Mouse (Mus musculus): ENCODE measurements around the gene Sult1a1. TPM values are rescaled to one million over a fixed set of nuclear protein-coding genes. Genes with fewer than 3 reads are reported as not detected.
A peak's percentile ranks its signal among the peaks of the same experiment; 100 is the strongest.
"Not testable (repeated sequence)": the region's sequence is repeated elsewhere in the genome, so short reads cannot be mapped to it uniquely, and the experiment has no call there.

The Sult1a1 gene
- polyA plus RNA-seq, 1 experiment from 2014 or later: 3.5 TPM

- Histone ChIP-seq H3K27ac (ENCODE audit: low read depth) (no peak overlapping the region), H3K4me1 (replicated peaks; ENCODE audit: control insufficient read depth, insufficient read depth, low read length) (peaks cover 8% of the 10 kb centered on the region), H3K36me3 (ENCODE audit: control insufficient read depth, insufficient read depth, low read length) (peaks cover 27% of the 10 kb centered on the region), H3K27me3 (replicated peaks; ENCODE audit: control insufficient read depth, insufficient read depth, low read length) (no peaks in the 10 kb centered on the region), H3K4me2 (ENCODE audit: low read length) (no peak overlapping the region), H3K4me3 (ENCODE audit: low read depth, low read length) (no peak overlapping the region), H3K9ac (ENCODE audit: low read length) (no peak overlapping the region), H3K9me3 (ENCODE audit: control insufficient read depth, low read length) (no peaks in the 10 kb centered on the region)
- ATAC-seq (replicated peaks; ENCODE audit: low FRiP score, low TSS enrichment, low read depth) (no peak), DNase-seq (ENCODE audit: low spot score) (no peak)
- 85% methylated on average over 7 of the region's 7 CpGs for WGBS
Observed at GRCm38 (mm10) chr7:126693781-126694180, 17.5 kb upstream of the Sult1a1 start.

- H3K4me3 ChIP-seq (ENCODE audit: low read depth, low read length): no peak overlapping the region
- no peak overlapping the region for H3K27ac ChIP-seq (ENCODE audit: low read depth)
- H3K4me1 ChIP-seq (replicated peaks; ENCODE audit: control insufficient read depth, insufficient read depth, low read length): peaks cover 8% of the 10 kb centered on the region
- ATAC-seq (replicated peaks; ENCODE audit: low FRiP score, low TSS enrichment, low read depth) (no peak), DNase-seq (ENCODE audit: low spot score) (peak; percentile 88)
- H3K27me3 ChIP-seq (replicated peaks; ENCODE audit: control insufficient read depth, insufficient read depth, low read length): no peaks in the 10 kb centered on the region
- WGBS: 35% methylated on average over 3 of the region's 3 CpGs
- H3K9me3 ChIP-seq (ENCODE audit: control insufficient read depth, low read length): no peaks in the 10 kb centered on the region
- H3K9ac ChIP-seq (ENCODE audit: low read length): no peak overlapping the region
- no peak overlapping the region for H3K4me2 ChIP-seq (ENCODE audit: low read length)
- peaks cover 27% of the 10 kb centered on the region for H3K36me3 ChIP-seq (ENCODE audit: control insufficient read depth, insufficient read depth, low read length)
Observed at GRCm38 (mm10) chr7:126693256-126693655, 17.0 kb upstream of the Sult1a1 start.

- no peak overlapping the region for H3K27ac ChIP-seq (ENCODE audit: low read depth)
- no peak overlapping the region for H3K4me3 ChIP-seq (ENCODE audit: low read depth, low read length)
- no peaks in the 10 kb centered on the region for H3K9me3 ChIP-seq (ENCODE audit: control insufficient read depth, low read length)
- H3K27me3 ChIP-seq (replicated peaks; ENCODE audit: control insufficient read depth, insufficient read depth, low read length): no peaks in the 10 kb centered on the region
- no peak overlapping the region for H3K9ac ChIP-seq (ENCODE audit: low read length)
- DNase-seq (ENCODE audit: low spot score): no peak
- peaks cover 24% of the 10 kb centered on the region for H3K36me3 ChIP-seq (ENCODE audit: control insufficient read depth, insufficient read depth, low read length)
- 95% methylated on average over 26 of the region's 26 CpGs for WGBS
- H3K4me2 ChIP-seq (ENCODE audit: low read length): no peak overlapping the region
- peaks cover 8% of the 10 kb centered on the region for H3K4me1 ChIP-seq (replicated peaks; ENCODE audit: control insufficient read depth, insufficient read depth, low read length)
- ATAC-seq (replicated peaks; ENCODE audit: low FRiP score, low TSS enrichment, low read depth): no peak
Observed at GRCm38 (mm10) chr7:126692426-126692825, 16.2 kb upstream of the Sult1a1 start.

GRCm38 (mm10) chr7:126691676-126692075, 15.4 kb upstream of the Sult1a1 start:
- H3K4me3 ChIP-seq (ENCODE audit: low read depth, low read length): no peak overlapping the region
- H3K27ac ChIP-seq (ENCODE audit: low read depth): no peak overlapping the region
- no peak overlapping the region for H3K4me2 ChIP-seq (ENCODE audit: low read length)
- H3K9me3 ChIP-seq (ENCODE audit: control insufficient read depth, low read length): no peaks in the 10 kb centered on the region
- 93% methylated on average over 5 of the region's 5 CpGs for WGBS
- H3K9ac ChIP-seq (ENCODE audit: low read length): no peak overlapping the region
- H3K27me3 ChIP-seq (replicated peaks; ENCODE audit: control insufficient read depth, insufficient read depth, low read length): no peaks in the 10 kb centered on the region
- ATAC-seq (replicated peaks; ENCODE audit: low FRiP score, low TSS enrichment, low read depth): no peak
- H3K4me1 ChIP-seq (replicated peaks; ENCODE audit: control insufficient read depth, insufficient read depth, low read length): peaks cover 4% of the 10 kb centered on the region
- peaks cover 21% of the 10 kb centered on the region for H3K36me3 ChIP-seq (ENCODE audit: control insufficient read depth, insufficient read depth, low read length)
- no peak for DNase-seq (ENCODE audit: low spot score)

GRCm38 (mm10) chr7:126690737-126691136, 14.5 kb upstream of the Sult1a1 start:
- no peaks in the 10 kb centered on the region; the same call in 1 of the 2 replicates for H3K4me1 ChIP-seq (replicated peaks; ENCODE audit: control insufficient read depth, insufficient read depth, low read length)
- ATAC-seq (replicated peaks; ENCODE audit: low FRiP score, low TSS enrichment, low read depth): no peak
- 71% methylated on average over 3 of the region's 3 CpGs for WGBS

GRCm38 (mm10) chr7:126689021-126689420, 12.8 kb upstream of the Sult1a1 start:
- H3K4me1 ChIP-seq (replicated peaks; ENCODE audit: control insufficient read depth, insufficient read depth, low read length): no peaks in the 10 kb centered on the region
- H3K9me3 ChIP-seq (ENCODE audit: control insufficient read depth, low read length): no peaks in the 10 kb centered on the region
- no peak overlapping the region for H3K4me3 ChIP-seq (ENCODE audit: low read depth, low read length)
- H3K27me3 ChIP-seq (replicated peaks; ENCODE audit: control insufficient read depth, insufficient read depth, low read length): no peaks in the 10 kb centered on the region
- ATAC-seq (replicated peaks; ENCODE audit: low FRiP score, low TSS enrichment, low read depth): no peak
- H3K4me2 ChIP-seq (ENCODE audit: low read length): no peak overlapping the region
- peaks cover 21% of the 10 kb centered on the region for H3K36me3 ChIP-seq (ENCODE audit: control insufficient read depth, insufficient read depth, low read length)
- WGBS: 84% methylated on average over 3 of the region's 3 CpGs
- DNase-seq (ENCODE audit: low spot score): no peak
- no peak overlapping the region for H3K27ac ChIP-seq (ENCODE audit: low read depth)
- no peak overlapping the region for H3K9ac ChIP-seq (ENCODE audit: low read length)

More at GRCm38 (mm10) chr7:126690737-126691136, 14.5 kb upstream of the Sult1a1 start:
- no peak for DNase-seq (ENCODE audit: low spot score)
- Histone ChIP-seq H3K9me3 (ENCODE audit: control insufficient read depth, low read length) (no peaks in the 10 kb centered on the region), H3K9ac (ENCODE audit: low read length) (no peak overlapping the region), H3K4me2 (ENCODE audit: low read length) (no peak overlapping the region), H3K36me3 (ENCODE audit: control insufficient read depth, insufficient read depth, low read length) (peaks cover 21% of the 10 kb centered on the region), H3K27me3 (replicated peaks; ENCODE audit: control insufficient read depth, insufficient read depth, low read length) (no peaks in the 10 kb centered on the region), H3K27ac (ENCODE audit: low read depth) (no peak overlapping the region), H3K4me3 (ENCODE audit: low read depth, low read length) (no peak overlapping the region)

- H3K36me3 ChIP-seq (ENCODE audit: control insufficient read depth, insufficient read depth, low read length): peaks cover 21% of the 10 kb centered on the region
- DNase-seq (ENCODE audit: low spot score); H3K4me3 ChIP-seq (ENCODE audit: low read depth, low read length); H3K27ac ChIP-seq (ENCODE audit: low read depth); H3K4me1 ChIP-seq (replicated peaks; ENCODE audit: control insufficient read depth, insufficient read depth, low read length); H3K9me3 ChIP-seq (ENCODE audit: control insufficient read depth, low read length); H3K4me2 ChIP-seq (ENCODE audit: low read length); ATAC-seq (replicated peaks; ENCODE audit: low FRiP score, low TSS enrichment, low read depth); H3K9ac ChIP-seq (ENCODE audit: low read length); H3K27me3 ChIP-seq (replicated peaks; ENCODE audit: control insufficient read depth, insufficient read depth, low read length): not testable (repeated sequence)
- 83% methylated on average over 4 of the region's 4 CpGs for WGBS
Observed at GRCm38 (mm10) chr7:126688156-126688555, 11.9 kb upstream of the Sult1a1 start.

GRCm38 (mm10) chr7:126681221-126681620, 5.0 kb upstream of the Sult1a1 start:
- H3K27me3 ChIP-seq (replicated peaks; ENCODE audit: control insufficient read depth, insufficient read depth, low read length): no peaks in the 10 kb centered on the region
- no peak overlapping the region for H3K4me2 ChIP-seq (ENCODE audit: low read length)
- no peak overlapping the region for H3K27ac ChIP-seq (ENCODE audit: low read depth)
- WGBS: 90% methylated on average over 5 of the region's 5 CpGs
- H3K4me1 ChIP-seq (replicated peaks; ENCODE audit: control insufficient read depth, insufficient read depth, low read length): no peaks in the 10 kb centered on the region
- DNase-seq (ENCODE audit: low spot score) (no peak), ATAC-seq (replicated peaks; ENCODE audit: low FRiP score, low TSS enrichment, low read depth) (no peak)
- H3K36me3 ChIP-seq (ENCODE audit: control insufficient read depth, insufficient read depth, low read length): no peaks in the 10 kb centered on the region; the same call in 1 of the 2 replicates
- H3K9me3 ChIP-seq (ENCODE audit: control insufficient read depth, low read length): no peaks in the 10 kb centered on the region
- no peak overlapping the region for H3K9ac ChIP-seq (ENCODE audit: low read length)
- H3K4me3 ChIP-seq (ENCODE audit: low read depth, low read length): no peak overlapping the region

GRCm38 (mm10) chr7:126679683-126680082, 3.5 kb upstream of the Sult1a1 start:
- WGBS: 86% methylated on average over 5 of the region's 5 CpGs
- DNase-seq (ENCODE audit: low spot score): no peak
- no peaks in the 10 kb centered on the region; the same call in 1 of the 2 replicates for H3K36me3 ChIP-seq (ENCODE audit: control insufficient read depth, insufficient read depth, low read length)

More at GRCm38 (mm10) chr7:126679683-126680082, 3.5 kb upstream of the Sult1a1 start:
- Histone ChIP-seq H3K27me3 (replicated peaks; ENCODE audit: control insufficient read depth, insufficient read depth, low read length) (no peaks in the 10 kb centered on the region), H3K9me3 (ENCODE audit: control insufficient read depth, low read length) (no peaks in the 10 kb centered on the region), H3K27ac (ENCODE audit: low read depth) (no peak overlapping the region), H3K4me3 (ENCODE audit: low read depth, low read length) (no peak overlapping the region), H3K4me1 (replicated peaks; ENCODE audit: control insufficient read depth, insufficient read depth, low read length) (no peaks in the 10 kb centered on the region), H3K9ac (ENCODE audit: low read length) (no peak overlapping the region), H3K4me2 (ENCODE audit: low read length) (no peak overlapping the region)
- ATAC-seq (replicated peaks; ENCODE audit: low FRiP score, low TSS enrichment, low read depth): no peak

All from intestine, embryonic 14.5 days (tissue).